Mouse (Mus musculus) hindbrain, embryonic 10.5 days (tissue): ENCODE measurements around the gene Acp4. TPM values are rescaled to one million over a fixed set of nuclear protein-coding genes. Genes with fewer than 3 reads are reported as not detected.
"Not testable (repeated sequence)": the region's sequence is repeated elsewhere in the genome, so short reads cannot be mapped to it uniquely, and the experiment has no call there.

Source experiments
- DNase-seq: peaks from one replicate; pipeline ENCODE4 v3.0.0-alpha.2; 2017; ENCODE audit warnings: low spot score
- H3K27ac ChIP-seq: fragments of 300-500 bp; sonication (generic); 2 replicates; pipeline ENCODE4 v1.5.1; 2016; ENCODE audit warnings: mild to moderate bottlenecking, moderate library complexity
- H3K27me3 ChIP-seq: fragments of 300-500 bp; sonication (generic); 2 replicates; pipeline ENCODE4 v1.6.1; 2016; ENCODE audit warnings: mild to moderate bottlenecking; ENCODE audit not compliant: poor library complexity, insufficient read depth, severe bottlenecking
- H3K36me3 ChIP-seq: fragments of 300-500 bp; sonication (generic); 2 replicates; pipeline ENCODE4 v1.6.1; 2016; ENCODE audit warnings: mild to moderate bottlenecking, moderate library complexity
- H3K4me1 ChIP-seq: fragments of 300-500 bp; sonication (generic); replicated peaks from 2 replicates; pipeline ENCODE4 v1.6.1; 2016; ENCODE audit warnings: mild to moderate bottlenecking
- H3K4me3 ChIP-seq: fragments of 300-500 bp; sonication (generic); 2 replicates; pipeline ENCODE4 v1.5.1; 2016; ENCODE audit warnings: mild to moderate bottlenecking, moderate library complexity
- H3K9me3 ChIP-seq: fragments of 300-500 bp; sonication (generic); 2 replicates; pipeline ENCODE4 v1.6.1; 2016; ENCODE audit warnings: mild to moderate bottlenecking, moderate library complexity
- WGBS: fragments of 180-500 bp; shearing (Covaris S2); methylation state at CpG from one replicate; pipeline ENCODE4 v1.1.7; 2016; 5-methylcytosine and 5-hydroxymethylcytosine counted together
- polyA plus RNA-seq: library from polyadenylated mRNA; unstranded; fragments of >200 nt; fragmentation: Nextera tagmentation; extraction: Ambion mirVana; gene quantifications from 2 replicates; pipeline ENCODE4 v1.2.1, GENCODE M21; 2016

The Acp4 gene
- polyA plus RNA-seq: 0.09 and 0.12 TPM in 2 replicates

DNA sequence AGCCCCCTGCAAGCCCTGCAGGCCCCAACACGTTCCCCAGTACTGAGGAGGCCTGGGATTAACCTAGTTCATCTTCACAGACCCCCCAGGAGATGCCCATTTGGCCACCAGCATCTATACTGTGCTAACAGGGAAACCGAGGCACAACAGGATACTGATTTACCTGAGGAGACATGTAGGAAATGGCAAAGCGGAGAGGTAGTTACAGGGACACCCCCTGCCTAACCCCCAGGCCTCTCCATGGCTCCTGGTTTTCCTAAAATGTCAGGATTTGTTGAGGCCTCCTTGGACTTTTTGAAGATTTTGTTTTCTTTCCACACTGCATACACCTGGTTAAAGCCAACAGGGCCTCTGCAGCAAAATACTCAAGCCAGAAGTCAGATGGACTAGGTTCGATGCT lies at the start of gene Acp4:
Gene Acp4, minus strand, starts transcription at position 101 of the 400 bp plus-strand sequence.
- Histone ChIP-seq H3K9me3 (no peaks in the 10 kb centered on the region), H3K4me3 (no peak within 1 kb of the TSS), H3K4me1 (peaks cover 10% of the 10 kb centered on the region; the same call in 1 of the 2 replicates), H3K36me3 (peaks cover 29% of the 10 kb centered on the region), H3K27me3 (peaks cover 18% of the 10 kb centered on the region), H3K27ac (no peak within 1 kb of the TSS)
- no peak for DNase-seq
- 80% methylated on average over 4 of the region's 4 CpGs for WGBS

DNA sequence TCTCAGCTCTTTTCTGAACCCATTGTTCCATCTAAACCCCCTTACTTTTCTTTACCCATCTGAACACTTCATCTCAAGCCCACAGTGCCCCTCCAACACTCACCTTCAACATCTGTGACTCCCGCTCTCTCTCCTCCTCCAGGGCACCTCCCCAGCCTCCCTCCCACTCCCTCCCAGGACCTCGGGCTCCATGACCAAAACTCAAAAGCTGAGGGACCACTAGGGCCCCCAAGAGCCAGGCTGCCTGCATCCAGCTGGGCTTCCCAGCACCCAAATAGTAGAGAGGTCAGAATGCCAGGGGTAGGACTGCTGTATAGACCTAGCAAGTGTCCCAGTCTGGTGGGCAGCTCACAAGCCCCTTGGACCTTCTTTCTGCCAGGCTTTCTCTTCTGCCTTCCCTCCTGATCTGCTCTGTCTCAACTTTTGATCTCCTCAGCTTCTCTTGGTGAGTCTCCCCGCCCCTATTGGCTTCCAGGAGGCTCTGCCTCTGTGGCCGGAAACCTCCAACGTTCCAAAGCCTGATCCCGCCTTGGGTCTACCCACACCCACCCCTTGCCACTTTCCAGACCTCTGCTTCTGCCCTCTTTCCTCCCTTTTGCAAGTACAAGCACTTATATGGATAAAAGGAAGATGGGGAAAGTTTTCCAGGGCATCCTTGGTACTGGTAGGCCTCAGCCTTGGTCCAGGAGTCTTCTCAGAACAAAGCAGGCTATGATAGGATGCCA lies 49.5 kb upstream of the Acp4 start, which contains the start of gene Clec11a:
Gene Clec11a, minus strand, starts transcription at position 387 of the 725 bp plus-strand sequence.
- Histone ChIP-seq H3K4me1 (peaks cover 47% of the 10 kb centered on the region), H3K4me3 (peak within 1 kb of the TSS; percentile 76), H3K36me3 (no peaks in the 10 kb centered on the region), H3K27me3 (peaks cover 60% of the 10 kb centered on the region), H3K27ac (peak within 1 kb of the TSS; percentile 99), H3K9me3 (no peaks in the 10 kb centered on the region)
- DNase-seq: no peak
- WGBS: 61% methylated on average over 6 of the region's 6 CpGs

DNA sequence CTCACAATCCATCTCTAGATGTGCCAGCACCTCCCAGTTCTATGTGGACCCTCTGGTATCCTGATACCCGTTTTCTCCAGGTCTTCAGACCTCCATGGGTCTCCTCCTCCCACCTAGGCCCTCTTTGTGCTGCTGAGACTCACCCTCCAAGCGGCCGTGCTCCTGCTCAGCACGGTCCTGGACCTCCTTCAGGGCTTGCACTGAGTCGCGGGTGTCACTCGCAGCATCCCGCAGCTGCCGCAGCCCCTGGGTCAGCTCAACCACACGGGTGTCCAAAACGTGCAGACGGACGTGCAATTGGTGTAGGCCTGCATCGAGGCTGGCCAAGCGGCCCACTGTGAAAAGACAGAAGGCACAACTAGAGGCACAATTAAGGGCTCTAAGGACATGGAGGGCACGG lies 48.5 kb upstream of the Acp4 start:
- DNase-seq: no peak
- Histone ChIP-seq H3K27ac (peak overlapping the region; percentile 99), H3K4me3 (peak overlapping the region; percentile 76), H3K36me3 (no peaks in the 10 kb centered on the region), H3K27me3 (peaks cover 50% of the 10 kb centered on the region), H3K4me1 (peaks cover 37% of the 10 kb centered on the region), H3K9me3 (no peaks in the 10 kb centered on the region)
- WGBS: 10% methylated on average over 16 of the region's 16 CpGs

DNA sequence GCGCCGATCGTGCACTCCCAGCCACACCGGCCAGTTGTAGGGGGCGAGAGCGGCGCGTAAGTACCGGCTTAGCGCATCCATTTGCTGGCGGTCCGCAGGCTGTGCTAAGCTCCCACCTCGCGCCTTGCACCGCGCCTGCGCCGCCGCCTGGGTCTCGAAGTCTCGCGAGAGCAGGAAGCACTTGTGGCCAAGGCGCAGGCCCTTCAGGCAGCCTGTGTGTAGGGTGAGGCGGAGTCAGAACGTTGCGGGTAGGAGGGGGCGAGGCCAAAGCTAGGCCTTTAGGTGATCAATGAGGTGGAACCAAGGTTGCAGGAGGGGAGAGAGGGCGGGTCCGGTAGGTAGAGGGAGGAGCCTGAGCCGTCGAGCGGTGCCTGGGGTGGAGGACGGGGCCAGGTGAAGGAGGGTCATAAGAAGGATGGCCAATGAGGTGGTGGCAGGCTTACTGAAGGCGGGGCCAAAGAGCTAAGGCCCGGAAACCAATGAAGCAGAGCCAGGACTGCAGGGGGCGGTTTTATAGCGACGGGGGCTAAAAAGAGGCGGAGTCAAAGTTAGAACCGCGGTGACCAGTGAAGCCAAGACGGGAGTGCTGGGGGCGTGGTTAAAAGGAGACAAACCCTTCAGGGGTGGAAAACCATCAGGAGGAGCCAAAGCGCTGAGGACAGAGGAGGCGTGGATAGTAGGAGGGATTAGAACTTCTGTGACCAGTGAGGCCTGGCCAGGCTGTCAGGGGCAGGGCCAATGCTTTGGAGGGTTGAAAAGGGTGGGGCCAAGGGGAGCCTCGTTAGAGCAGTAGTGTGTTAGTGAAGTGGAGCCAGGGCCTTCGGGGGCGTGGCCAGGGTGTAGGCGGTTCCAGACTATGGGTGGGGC lies 47.8 kb upstream of the Acp4 start:
- DNase-seq: peak; percentile 98
- H3K36me3 ChIP-seq: no peaks in the 10 kb centered on the region
- peak overlapping the region; percentile 99 for H3K27ac ChIP-seq
- WGBS: under 1% methylated on average over 49 of the region's 49 CpGs
- peaks cover 30% of the 10 kb centered on the region for H3K4me1 ChIP-seq
- peaks cover 44% of the 10 kb centered on the region for H3K27me3 ChIP-seq
- no peaks in the 10 kb centered on the region for H3K9me3 ChIP-seq
- peak overlapping the region; percentile 76 for H3K4me3 ChIP-seq

DNA sequence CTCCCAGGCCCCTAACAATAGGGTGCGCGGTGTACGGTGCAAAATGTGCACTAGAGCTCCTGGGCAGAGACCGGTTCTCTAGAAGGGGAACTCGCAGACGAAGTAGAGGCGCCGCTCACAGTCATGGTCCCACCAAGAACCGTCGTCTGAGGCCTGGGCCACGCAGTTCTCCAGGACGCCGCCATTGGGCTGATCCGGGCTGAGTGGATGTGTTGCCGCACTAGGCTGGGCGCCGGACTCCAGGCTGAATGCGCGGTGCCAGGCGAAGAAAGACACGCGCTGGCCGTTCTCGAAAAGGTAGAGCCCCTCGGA lies 47.2 kb upstream of the Acp4 start:
- under 1% methylated on average over 25 of the region's 25 CpGs for WGBS
- H3K9me3 ChIP-seq: no peaks in the 10 kb centered on the region
- peaks cover 39% of the 10 kb centered on the region for H3K27me3 ChIP-seq
- H3K36me3 ChIP-seq: no peaks in the 10 kb centered on the region
- peak overlapping the region; percentile 99 for H3K27ac ChIP-seq
- H3K4me1 ChIP-seq: peaks cover 25% of the 10 kb centered on the region
- no peak for DNase-seq
- H3K4me3 ChIP-seq: peak overlapping the region; percentile 76

DNA sequence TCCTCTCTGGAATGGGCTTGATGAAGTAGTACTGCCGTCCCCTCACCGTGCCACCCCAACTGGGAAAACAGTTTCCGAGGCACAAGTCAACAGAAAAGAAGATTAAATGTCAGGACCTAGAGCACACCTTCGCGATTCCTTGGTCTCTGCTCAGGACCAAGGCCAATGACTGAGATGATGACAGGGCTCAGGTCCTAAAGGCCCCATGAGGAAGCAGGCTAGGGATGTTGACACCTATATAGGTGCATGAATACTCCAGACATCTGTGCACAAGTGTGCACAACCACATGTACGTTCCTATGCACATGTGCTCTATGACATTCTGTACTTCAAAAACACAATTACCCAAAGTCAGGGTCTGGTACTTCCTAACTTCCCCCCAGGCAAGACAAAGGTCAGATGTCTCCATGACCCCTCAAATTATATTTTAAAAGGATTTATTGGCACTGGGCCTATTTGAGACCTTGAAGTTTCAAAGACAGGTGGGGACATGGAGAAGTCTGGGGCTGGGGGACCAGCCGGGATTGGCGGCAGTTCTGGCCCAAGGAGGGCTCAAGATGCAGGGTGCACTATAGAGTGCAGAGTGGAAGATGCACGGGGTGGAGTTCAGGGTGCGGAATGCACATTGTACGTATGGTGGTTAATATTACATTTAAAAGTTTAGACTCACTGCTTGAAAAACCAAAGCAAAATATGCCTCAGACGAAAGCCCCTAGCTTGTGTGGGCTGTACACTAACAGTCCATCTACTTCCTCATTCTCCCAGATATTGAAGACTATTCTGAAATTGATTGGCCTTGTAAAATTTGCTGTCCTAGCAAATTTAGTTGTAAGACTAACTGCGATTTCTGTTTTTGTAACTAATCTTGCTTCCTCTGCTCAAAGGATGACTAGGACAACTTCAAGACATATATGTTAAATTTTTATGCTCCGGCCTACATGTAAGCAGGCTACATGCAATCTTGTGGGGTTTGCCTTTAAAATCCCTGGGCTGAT lies 46.5 kb upstream of the Acp4 start:
- peaks cover 31% of the 10 kb centered on the region for H3K27me3 ChIP-seq
- H3K27ac ChIP-seq: peak overlapping the region; percentile 99
- DNase-seq: no peak
- no peaks in the 10 kb centered on the region for H3K36me3 ChIP-seq
- WGBS: 90% methylated on average over 14 of the region's 14 CpGs
- H3K4me1 ChIP-seq: peaks cover 25% of the 10 kb centered on the region
- peak overlapping the region; percentile 76 for H3K4me3 ChIP-seq
- no peaks in the 10 kb centered on the region for H3K9me3 ChIP-seq

DNA sequence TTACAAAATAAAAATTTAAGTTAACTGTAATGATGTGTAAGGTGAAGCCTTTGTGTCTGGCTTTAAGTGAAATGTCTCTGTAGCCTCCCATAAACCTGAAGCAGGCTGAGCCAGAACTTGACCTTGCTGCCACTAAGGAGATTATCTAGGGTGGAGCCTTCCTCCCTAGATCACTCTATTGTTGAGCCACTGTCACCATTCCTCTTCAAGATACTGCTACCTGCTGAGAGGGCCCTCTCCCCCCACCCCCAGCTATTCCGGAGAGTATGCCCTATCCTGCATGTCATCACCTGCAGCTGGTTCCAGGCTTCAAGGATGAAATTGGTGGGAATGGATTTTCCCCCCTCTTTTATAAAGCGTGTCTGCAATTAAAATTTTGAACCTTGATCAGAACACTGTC lies 40.3 kb upstream of the Acp4 start:
- 71% methylated on average over 2 of the region's 2 CpGs for WGBS
- H3K36me3 ChIP-seq, H3K27ac ChIP-seq, DNase-seq, H3K27me3 ChIP-seq, H3K4me3 ChIP-seq, H3K4me1 ChIP-seq, H3K9me3 ChIP-seq: not testable (repeated sequence)

DNA sequence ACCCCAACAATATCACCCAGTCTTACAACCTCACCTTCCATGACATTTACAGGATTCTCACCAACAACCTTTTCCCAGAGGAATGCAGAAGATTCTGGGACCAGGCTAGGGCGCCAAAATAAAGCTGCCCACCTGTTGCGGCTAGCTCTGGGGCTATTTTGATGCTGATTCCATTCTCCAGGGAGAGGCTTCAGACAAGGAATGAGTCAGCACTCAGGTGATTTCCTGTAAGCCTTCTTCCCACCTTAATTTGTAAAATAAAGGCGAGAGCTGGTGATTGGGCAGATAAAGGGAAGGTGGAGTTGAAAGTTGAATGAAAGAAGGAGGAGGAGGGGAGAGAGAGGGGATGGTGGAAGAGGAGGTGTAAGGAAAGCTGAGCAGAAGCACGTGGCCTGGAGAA lies 34.2 kb upstream of the Acp4 start:
- no peak for DNase-seq
- no peak overlapping the region for H3K27ac ChIP-seq
- WGBS: 57% methylated on average over 4 of the region's 4 CpGs
- H3K36me3 ChIP-seq: no peaks in the 10 kb centered on the region
- no peaks in the 10 kb centered on the region for H3K27me3 ChIP-seq
- no peaks in the 10 kb centered on the region for H3K4me1 ChIP-seq
- H3K9me3 ChIP-seq: peaks cover 9% of the 10 kb centered on the region; the same call in 1 of the 2 replicates
- no peak overlapping the region for H3K4me3 ChIP-seq

DNA sequence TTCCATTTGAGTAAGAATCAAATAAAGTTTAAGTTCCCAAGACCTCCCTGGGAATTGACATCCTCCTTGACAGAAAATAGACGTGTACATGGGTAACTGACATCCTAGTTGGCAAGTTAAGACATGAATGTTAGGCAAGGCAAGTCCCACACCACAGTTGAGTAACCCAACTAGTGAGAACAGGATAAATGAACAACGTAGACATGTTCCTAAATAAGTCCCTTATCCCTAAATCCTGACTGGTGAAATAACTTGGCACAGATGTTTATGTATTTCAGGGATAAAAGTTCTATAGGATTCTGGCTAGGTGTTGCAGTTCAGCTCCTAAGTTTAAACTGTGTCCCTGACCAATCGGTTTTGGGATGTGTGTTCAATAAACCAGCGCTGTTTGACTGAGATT lies 33.8 kb upstream of the Acp4 start:
- Histone ChIP-seq H3K27ac (no peak overlapping the region), H3K4me1 (no peaks in the 10 kb centered on the region), H3K9me3 (peaks cover 9% of the 10 kb centered on the region; the same call in 1 of the 2 replicates), H3K4me3 (no peak overlapping the region), H3K27me3 (no peaks in the 10 kb centered on the region), H3K36me3 (no peaks in the 10 kb centered on the region)
- DNase-seq: no peak
- 84% methylated on average over 4 of the region's 4 CpGs for WGBS

DNA sequence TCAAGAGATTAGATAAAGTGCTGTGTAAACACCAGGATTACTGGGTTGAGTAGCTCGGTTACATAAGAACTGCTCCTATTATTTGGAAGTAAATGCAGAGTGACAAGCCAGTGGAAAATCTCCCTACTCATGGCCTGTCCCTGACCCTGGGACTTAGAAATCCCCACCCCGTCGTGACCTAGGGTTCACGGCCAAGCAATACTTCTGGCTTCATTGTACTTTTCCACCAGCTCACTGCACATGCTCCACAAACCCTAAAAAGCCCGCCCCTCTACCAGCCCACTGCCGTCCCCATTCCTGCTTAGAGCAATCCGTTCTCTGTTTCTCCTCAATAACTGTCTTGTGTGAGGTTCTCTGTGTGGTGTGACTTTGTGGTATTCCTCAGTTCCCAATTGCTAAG lies 30.6 kb upstream of the Acp4 start:
- H3K27ac ChIP-seq: no peak overlapping the region
- peaks cover 9% of the 10 kb centered on the region; the same call in 1 of the 2 replicates for H3K9me3 ChIP-seq
- no peaks in the 10 kb centered on the region for H3K27me3 ChIP-seq
- WGBS: 73% methylated on average over 7 of the region's 7 CpGs
- no peaks in the 10 kb centered on the region for H3K4me1 ChIP-seq
- H3K36me3 ChIP-seq: no peaks in the 10 kb centered on the region
- no peak for DNase-seq
- H3K4me3 ChIP-seq: no peak overlapping the region

DNA sequence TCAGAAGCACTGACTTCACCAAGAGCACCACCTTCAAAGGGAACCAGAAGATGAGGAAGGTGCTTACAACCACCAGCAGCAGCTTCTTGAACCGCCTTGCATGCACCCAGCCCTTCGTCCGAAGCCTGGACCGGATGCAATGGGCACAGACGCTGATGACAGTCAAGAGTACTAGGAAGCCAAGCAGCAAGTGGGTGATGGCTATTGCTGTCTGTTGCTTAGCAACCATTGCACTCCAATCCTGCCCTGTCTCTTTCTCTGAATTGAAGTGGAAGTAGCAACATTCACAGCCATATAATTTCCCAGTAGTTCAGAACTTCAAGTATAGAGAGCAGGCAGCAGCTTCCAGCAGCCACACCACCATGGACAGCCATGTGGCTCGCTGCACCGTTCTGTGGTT lies 24.4 kb upstream of the Acp4 start:
- peaks cover 5% of the 10 kb centered on the region; the same call in 1 of the 2 replicates for H3K4me1 ChIP-seq
- no peaks in the 10 kb centered on the region for H3K36me3 ChIP-seq
- no peak overlapping the region for H3K27ac ChIP-seq
- H3K9me3 ChIP-seq: 0 out of 2 replicates have a peak, but pooled peaks cover 5% of the 10 kb centered on the region
- 81% methylated on average over 7 of the region's 7 CpGs for WGBS
- H3K4me3 ChIP-seq: no peak overlapping the region
- no peaks in the 10 kb centered on the region for H3K27me3 ChIP-seq
- no peak for DNase-seq

DNA sequence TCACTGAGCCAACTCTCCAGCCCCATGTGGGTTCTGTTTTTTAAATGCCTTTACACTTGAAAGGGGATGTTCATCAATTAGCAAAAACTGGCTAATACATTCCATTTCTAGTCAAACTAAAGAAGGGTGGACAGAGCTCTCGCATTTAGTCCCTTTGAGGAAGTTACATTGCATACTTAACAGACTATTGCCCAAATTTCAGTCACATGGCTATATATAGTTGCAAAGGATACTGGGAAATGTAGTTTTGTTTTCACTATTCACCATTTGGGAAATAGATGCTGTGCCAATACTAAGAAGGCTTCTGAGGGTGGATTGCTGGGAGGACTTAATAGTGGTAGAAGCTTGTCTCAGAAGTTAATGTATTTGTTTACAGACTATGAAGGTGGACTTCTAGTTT lies 23.8 kb upstream of the Acp4 start:
- Histone ChIP-seq H3K4me3 (no peak overlapping the region), H3K36me3 (no peaks in the 10 kb centered on the region), H3K4me1 (peaks cover 5% of the 10 kb centered on the region; the same call in 1 of the 2 replicates), H3K27ac (no peak overlapping the region), H3K9me3 (0 out of 2 replicates have a peak, but pooled peaks cover 5% of the 10 kb centered on the region), H3K27me3 (0 out of 2 replicates have a peak, but pooled peaks cover 4% of the 10 kb centered on the region)
- DNase-seq: no peak
- 68% methylated on average over 1 of the region's 1 CpGs for WGBS
